In the genomic region with DNA sequence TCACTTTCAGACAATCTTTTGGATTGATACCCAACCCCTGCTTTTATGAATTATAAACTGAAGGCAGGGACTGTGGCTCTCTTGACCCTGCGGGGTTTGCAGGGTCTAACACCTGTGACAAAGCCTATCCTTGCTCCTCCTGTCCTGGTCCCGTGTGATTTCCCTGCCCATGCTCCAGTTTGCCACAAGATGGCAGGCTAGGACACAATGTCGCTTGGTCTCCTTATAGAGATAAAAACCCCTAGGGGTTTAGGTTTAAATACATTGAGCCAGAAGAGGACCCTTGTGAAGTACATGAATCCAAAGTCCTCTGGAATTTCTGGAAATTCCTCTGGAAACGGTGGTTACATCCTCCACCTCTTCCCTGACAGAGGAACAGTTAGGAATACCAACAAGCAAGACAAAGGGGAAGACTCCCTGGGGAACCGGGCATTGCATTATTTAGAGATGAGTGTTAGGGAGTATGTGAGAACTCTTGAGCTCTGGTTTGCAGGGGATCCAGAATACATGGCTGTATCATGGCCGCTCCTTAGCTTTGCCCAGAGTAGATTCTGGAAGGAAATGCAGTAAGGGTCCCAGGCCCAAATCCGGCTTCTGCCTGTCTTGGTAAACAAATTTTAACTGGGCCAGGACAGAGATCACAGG, we compare ENCODE assay signal across 10 mouse cellular contexts. TPM values are rescaled to one million over a fixed set of nuclear protein-coding genes. Genes with fewer than 3 reads are reported as not detected.
A peak's percentile ranks its signal among the peaks of the same experiment; 100 is the strongest.
DNase-seq lines count a peak whose midpoint lies in the region; ATAC-seq lines count a peak whose summit lies in the region.
"Had no signal": no experiment of that assay in that cellular context is flagged by ENCODE, and none has a peak within 500 bp of the region (broad histone marks: within the 10 kb centered on the region; RNA-seq: fewer than 3 reads in every experiment).

No protein-coding gene starts in this region.

- no peak overlapping the region for H3K9ac ChIP-seq in liver, embryonic 12.5 days
- no peak overlapping the region for H3K9ac ChIP-seq in forebrain, embryonic 13.5 days
- no peak overlapping the region for H3K9ac ChIP-seq in lung, embryonic 15.5 days

- no peak for ATAC-seq in liver, embryonic 12.5 days
- ATAC-seq in forebrain, embryonic 13.5 days = peak; percentile 75
- peak; percentile 41 for ATAC-seq in lung, embryonic 15.5 days (ENCODE audit: borderline replicate concordance, extremely low read depth, low FRiP score, low TSS enrichment)
- no peak for ATAC-seq in megakaryocyte, adult 5-6 weeks (ENCODE audit: poor library complexity, severe bottlenecking)

- no peaks in the 10 kb centered on the region for H3K4me1 ChIP-seq in liver, embryonic 12.5 days
- H3K4me1 ChIP-seq in forebrain, embryonic 13.5 days = peaks cover 11% of the 10 kb centered on the region
- H3K4me1 ChIP-seq in lung, embryonic 15.5 days = no peaks in the 10 kb centered on the region

- H3K36me3 ChIP-seq in liver, embryonic 12.5 days = no peaks in the 10 kb centered on the region
- H3K36me3 ChIP-seq in forebrain, embryonic 13.5 days (ENCODE audit: poor library complexity, severe bottlenecking) = no peaks in the 10 kb centered on the region
- no peaks in the 10 kb centered on the region for H3K36me3 ChIP-seq in lung, embryonic 15.5 days

- WGBS in liver, embryonic 12.5 days (ENCODE audit: insufficient replicate concordance) = 45% methylated on average over 7 of the region's 7 CpGs
- 38% methylated on average over 7 of the region's 7 CpGs for WGBS in forebrain, embryonic 13.5 days
- 32% methylated on average over 7 of the region's 7 CpGs for WGBS in lung, embryonic 15.5 days

- H3K4me3 ChIP-seq in liver, embryonic 12.5 days = no peak overlapping the region
- no peak overlapping the region for H3K4me3 ChIP-seq in forebrain, embryonic 13.5 days
- no peak overlapping the region for H3K4me3 ChIP-seq in lung, embryonic 15.5 days
- H3K4me3 ChIP-seq: erythroblast, embryonic 14.5 days had no signal

- H3K27me3 ChIP-seq in liver, embryonic 12.5 days (replicated peaks) = no peaks in the 10 kb centered on the region
- H3K27me3 ChIP-seq in forebrain, embryonic 13.5 days = no peaks in the 10 kb centered on the region
- H3K27me3 ChIP-seq in lung, embryonic 15.5 days = no peaks in the 10 kb centered on the region

- H3K27ac ChIP-seq in liver, embryonic 12.5 days = no peak overlapping the region
- peak overlapping the region; percentile 64 for H3K27ac ChIP-seq in forebrain, embryonic 13.5 days
- H3K27ac ChIP-seq in lung, embryonic 15.5 days = no peak overlapping the region

- DNase-seq in liver = peak; percentile 34
- peak; percentile 16 for DNase-seq in c-Kit-positive CD71-positive TER-119-negative erythroid progenitor cells, embryonic 14.5 days (ENCODE audit: low read depth)
- DNase-seq in kidney, adult 8-10 months = peak; percentile 6 to 41
- DNase-seq in retina, postnatal 7 days (ENCODE audit: low read depth, low spot score) = peak; percentile 51

- H3K4me2 ChIP-seq in liver, embryonic 12.5 days = no peak overlapping the region
- no peak overlapping the region for H3K4me2 ChIP-seq in forebrain, embryonic 13.5 days
- no peak overlapping the region for H3K4me2 ChIP-seq in lung, embryonic 15.5 days

- no peaks in the 10 kb centered on the region for H3K9me3 ChIP-seq in liver, embryonic 12.5 days (replicated peaks)
- no peaks in the 10 kb centered on the region for H3K9me3 ChIP-seq in forebrain, embryonic 13.5 days (replicated peaks)
- no peaks in the 10 kb centered on the region for H3K9me3 ChIP-seq in lung, embryonic 15.5 days

RNA-seq across cellular contexts. Expression of a gene that starts 28.6 kb away (rescaled TPM):
- polyA plus RNA-seq in liver, embryonic 12.5 days (2016; fragmentation: Nextera tagmentation; extraction: Ambion mirVana) = 0.06 and 0.15 TPM in 2 replicates
- 1.5 and 1.8 TPM in 2 replicates for polyA plus RNA-seq in forebrain, embryonic 13.5 days (2015; fragmentation: Nextera tagmentation; extraction: Ambion mirVana)
- 0.85 and 1.1 TPM in 2 replicates for polyA plus RNA-seq in lung, embryonic 15.5 days (2015; fragmentation: Nextera tagmentation; extraction: Ambion mirVana)
- not detected in 2 replicates for total RNA-seq in megakaryocyte, adult 5-6 weeks (2015)
- not detected in 2 replicates for total RNA-seq in megakaryocyte, adult 5-6 weeks (2017)
- total RNA-seq: neutrophil, adult 5-6 weeks had no signal
- polyA plus RNA-seq: erythroblast, embryonic 14.5 days had no signal

Comparison
In these comparisons a context has a peak if more than half of its experiments do, and no peak if none do; other contexts are left out.
1. ATAC-seq: peak in forebrain, embryonic 13.5 days (single experiment) and lung, embryonic 15.5 days (single experiment); none in liver, embryonic 12.5 days (single experiment) and megakaryocyte, adult 5-6 weeks (single experiment).
2. Peak in every context shown above with its lines, with median percentiles within 50 percentile points of each other: DNase-seq.